Mouse (Mus musculus) embryonic fibroblast, embryonic 13.5 days (primary cell): ENCODE measurements around the gene Dync2h1.

ENCODE experiments used
- CTCF ChIP-seq: IDR thresholded peaks from 2 replicates; pipeline ENCODE4 v1.5.1; 2011; ENCODE audit warnings: mild to moderate bottlenecking, control low read depth, low read length, moderate library complexity, borderline replicate concordance; ENCODE audit not compliant: insufficient read depth
- POLR2A ChIP-seq: IDR thresholded peaks from 2 replicates; pipeline ENCODE4 v1.6.1; 2011; ENCODE audit warnings: low read depth, mild to moderate bottlenecking, control low read depth, low read length, moderate library complexity

DNA sequence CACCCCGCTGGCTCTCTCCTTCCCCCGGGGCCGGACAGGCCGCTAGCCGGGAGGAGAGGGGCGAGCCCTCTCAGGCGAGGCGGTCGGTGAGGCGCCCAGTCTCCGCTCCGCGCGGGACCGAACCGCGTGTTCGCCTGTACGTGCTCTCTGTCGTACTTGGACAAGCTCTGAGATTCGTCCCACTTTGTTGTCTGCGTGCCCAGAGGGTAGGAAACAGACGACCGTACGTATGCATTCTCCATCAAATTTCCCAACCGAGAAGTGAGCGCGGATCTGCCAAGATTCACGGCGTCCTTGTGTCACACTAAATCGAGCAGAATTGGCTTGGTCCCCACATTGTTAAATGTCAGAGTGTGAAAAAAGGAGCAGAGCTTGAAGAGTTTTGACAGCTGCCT lies 648 bp upstream of the Dync2h1 start:
- TF ChIP-seq CTCF (no peak), POLR2A (no peak)
